Mouse (Mus musculus) adipose tissue, adult 10 weeks (tissue): ENCODE data around the gene Tgfb1. TPM values are rescaled to one million over a fixed set of nuclear protein-coding genes. Genes with fewer than 3 reads are reported as not detected.

Experiments used
- polyA plus RNA-seq: library from polyadenylated mRNA; stranded (reverse); fragments of 350-450 nt; fragmentation: Illumina TruSeq; extraction: RNeasy Lipid Tissue Mini Kit (QIAGEN cat#74804); gene quantifications from one replicate; pipeline ENCODE4 v1.2.3, GENCODE M21; 2014; ENCODE audit warnings: low read depth, low replicate concordance

Tgfb1 gene
- 42.2 TPM for polyA plus RNA-seq

DNA sequence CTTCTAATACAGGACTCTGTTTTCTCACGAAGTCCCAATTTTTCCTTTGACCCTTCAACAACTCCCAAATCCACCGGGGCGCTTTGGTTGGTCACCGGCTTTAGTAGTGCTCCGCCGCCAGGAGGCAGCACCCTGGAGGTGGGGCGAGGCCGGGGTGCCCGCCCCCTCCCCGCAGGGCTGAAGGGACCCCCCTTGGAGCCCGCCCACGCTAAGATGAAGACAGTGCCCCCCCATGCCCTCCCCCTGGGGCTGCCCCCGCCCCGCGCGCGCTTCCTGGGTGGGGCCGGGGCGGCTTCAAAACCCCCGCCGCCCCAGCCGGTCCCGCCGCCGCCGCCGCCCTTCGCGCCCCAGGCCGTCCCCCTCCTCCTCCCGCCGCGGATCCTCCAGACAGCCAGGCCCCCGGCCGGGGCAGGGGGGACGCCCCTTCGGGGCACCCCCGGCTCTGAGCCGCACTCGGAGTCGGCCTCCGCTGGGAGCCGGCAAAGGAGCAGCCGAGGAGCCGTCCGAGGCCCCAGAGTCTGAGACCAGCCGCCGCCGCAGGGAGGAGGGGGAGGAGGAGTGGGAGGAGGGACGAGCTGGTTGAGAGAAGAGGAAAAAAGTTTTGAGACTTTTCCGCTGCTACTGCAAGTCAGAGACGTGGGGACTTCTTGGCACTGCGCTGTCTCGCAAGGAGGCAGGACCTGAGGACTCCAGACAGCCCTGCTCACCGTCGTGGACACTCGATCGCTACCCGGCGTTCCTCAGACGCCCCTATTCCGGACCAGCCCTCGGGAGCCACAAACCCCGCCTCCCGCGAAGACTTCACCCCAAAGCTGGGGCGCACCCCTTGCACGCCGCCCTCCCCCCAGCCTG, at the start of gene Tgfb1:
Gene Tgfb1, plus strand, starts transcription at position 323 of the 852 bp plus-strand sequence.

DNA sequence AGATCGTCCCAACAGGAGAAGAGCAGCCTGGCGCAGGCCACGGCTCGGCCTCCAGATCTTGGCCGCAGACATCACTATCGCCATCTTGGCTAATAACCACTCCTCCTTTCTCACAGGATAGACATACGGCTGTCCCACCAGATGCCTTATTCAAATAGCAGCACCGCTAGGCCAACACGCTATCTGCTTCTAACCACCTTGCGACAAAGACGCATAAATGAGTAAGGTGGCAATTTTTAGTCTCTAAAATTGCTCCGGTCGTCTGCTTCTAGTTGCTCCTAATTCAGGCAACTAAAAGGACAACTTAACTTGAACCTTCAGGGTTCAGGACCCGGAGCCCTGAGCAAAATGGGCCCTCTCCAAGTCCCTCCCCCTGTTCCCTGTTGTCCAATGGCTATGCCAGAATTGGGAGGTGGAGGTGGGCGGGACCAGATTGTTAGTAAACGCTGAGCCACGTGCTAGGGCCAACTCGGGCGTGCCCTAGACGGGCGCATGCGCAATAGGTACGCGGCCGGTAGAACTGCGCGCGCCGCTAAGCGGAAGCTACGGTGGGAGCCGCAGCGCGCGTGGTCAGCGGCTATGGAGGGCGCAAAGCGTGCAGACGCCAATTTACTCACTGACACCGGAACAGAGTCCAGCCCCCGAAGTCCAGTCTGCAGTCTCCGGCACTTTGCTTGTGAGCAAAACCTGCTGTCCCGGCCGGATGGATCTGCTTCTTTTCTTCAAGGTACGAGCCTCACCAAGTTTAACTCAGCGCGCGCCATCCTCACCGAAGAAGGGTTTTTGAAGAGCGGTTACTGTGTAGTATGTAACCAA, 27.9 kb upstream of the Tgfb1 start, which contains the start of the genes Bckdha and Exosc5:
Gene Bckdha, minus strand, starts transcription at position 325 of the 816 bp plus-strand sequence.
Gene Exosc5, plus strand, starts transcription at position 508 of the 816 bp plus-strand sequence.

DNA sequence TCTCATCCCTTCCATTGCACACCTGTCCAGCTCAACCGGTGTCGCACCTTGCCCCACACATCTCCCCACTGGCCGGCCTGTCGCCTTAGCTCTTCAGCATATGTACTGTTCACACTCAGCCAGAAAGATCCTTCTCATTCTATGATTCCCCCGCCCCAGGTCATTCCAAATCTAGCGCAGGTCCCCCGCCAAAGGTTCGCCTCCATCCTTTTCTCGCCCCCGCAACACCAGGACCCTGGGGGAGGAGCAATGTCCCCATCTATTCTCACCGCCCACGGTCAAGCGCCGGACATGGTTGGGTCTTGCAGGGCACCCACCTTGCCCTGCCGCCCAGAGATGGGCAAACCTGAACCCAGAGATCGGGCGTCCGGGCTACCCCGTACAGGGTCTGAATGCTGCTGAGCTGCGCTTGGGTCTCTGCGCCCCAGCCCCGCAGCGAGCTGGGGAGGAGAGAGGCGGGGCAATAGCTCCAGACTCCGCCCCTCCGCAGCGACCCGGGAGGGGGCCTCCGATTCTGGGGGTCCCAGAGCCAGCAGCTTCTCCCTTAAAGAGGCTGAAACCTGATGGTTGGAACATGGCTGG, 12.0 kb upstream of the Tgfb1 start, which contains the start of gene Tmem91:
Gene Tmem91, minus strand, starts transcription at position 448 of the 582 bp plus-strand sequence.

DNA sequence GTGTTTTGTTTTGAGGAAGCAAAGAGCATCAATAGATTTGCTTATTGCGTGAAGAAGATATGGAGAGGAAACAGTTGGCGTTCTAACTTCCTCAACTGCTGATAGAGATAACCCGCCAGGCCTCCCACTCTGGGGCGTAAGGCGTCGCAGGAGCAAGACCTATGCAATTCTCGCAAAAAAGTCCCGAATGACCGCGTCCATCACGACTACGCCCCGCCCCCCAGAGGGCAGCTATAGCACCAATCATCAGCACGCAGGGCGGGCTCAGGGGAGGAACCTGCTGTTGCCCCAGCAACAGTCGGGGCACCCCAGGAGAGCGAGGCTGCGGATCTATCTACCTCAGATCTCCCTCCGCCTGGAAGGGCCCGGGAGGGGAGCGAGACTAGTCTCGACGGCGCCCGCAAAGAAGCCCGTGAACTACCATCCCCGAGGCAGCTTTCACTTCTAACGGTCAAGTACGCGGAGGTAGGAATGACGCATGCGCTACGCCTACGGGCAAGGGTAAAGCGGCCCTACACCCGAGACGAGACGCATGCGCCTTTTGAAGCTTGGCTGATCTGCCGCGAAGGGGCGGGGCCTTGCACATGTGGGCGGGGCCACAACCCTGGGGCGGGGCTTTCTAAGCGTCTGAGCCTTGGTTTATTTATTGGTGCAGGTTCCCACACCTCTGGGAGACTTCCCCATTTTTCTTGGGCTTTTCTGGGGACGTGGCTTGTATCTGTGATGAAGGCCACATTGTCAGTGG, 6.1 kb upstream of the Tgfb1 start, which contains the start of gene B9d2:
Gene B9d2, plus strand, starts transcription at position 267 of the 745 bp plus-strand sequence.

DNA sequence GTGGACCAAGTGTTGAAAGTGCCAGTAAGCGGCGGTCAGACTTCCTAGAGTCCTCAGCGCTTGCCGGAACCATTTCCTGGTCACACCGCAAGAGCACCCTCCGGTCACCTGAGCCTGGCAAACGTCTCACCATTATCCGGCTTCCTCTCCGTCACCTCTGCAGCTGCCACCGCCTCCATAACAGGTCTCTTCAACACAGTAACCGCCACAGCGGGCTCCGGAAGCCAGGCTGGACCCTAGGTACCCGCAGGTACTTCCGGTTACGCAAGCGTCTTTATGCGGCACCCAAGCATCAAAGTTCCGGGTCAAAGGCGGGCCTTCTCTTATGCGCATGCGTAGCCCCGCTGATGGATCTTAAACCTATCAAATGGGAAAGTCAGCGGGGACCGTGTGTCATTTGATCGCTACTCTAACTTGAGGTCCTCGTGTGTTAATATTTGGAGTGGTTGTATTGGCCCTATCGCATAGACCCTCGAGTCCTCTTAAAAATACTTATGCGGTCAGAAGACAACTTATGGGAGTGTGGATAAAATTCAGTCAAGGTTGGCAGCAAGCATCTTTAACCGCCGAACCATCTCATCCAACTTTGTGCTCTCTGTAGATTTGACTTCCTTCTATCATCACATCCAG, 32.1 kb downstream of the Tgfb1 start, which contains the start of gene Ccdc97:
Gene Ccdc97, minus strand, starts transcription at position 301 of the 630 bp plus-strand sequence.

Other genes starting within 250 kb of the Tgfb1 start
- 10.2 TPM for gene Ceacam1, start 209.4 kb upstream of the Tgfb1 start, polyA plus RNA-seq
- 1.3 TPM for gene Ceacam2, start 147.1 kb upstream of the Tgfb1 start, polyA plus RNA-seq
- 2.2 TPM for gene Erich4, start 71.1 kb upstream of the Tgfb1 start, polyA plus RNA-seq
- 31.3 TPM for gene Dmac2, start 67.6 kb upstream of the Tgfb1 start, polyA plus RNA-seq
- gene B3gnt8, start 60.3 kb upstream of the Tgfb1 start, polyA plus RNA-seq = 6.2 TPM
- 101 TPM for gene Bckdha, start 28.0 kb upstream of the Tgfb1 start, polyA plus RNA-seq
- gene Exosc5, start 27.8 kb upstream of the Tgfb1 start, polyA plus RNA-seq = 43.5 TPM
- 3.0 TPM for gene Tmem91, start 11.8 kb upstream of the Tgfb1 start, polyA plus RNA-seq
- gene B9d2, start 6.2 kb upstream of the Tgfb1 start, polyA plus RNA-seq = 18.2 TPM
- 36.5 TPM for gene Ccdc97, start 32.1 kb downstream of the Tgfb1 start, polyA plus RNA-seq
- gene Hnrnpul1, start 67.8 kb downstream of the Tgfb1 start, polyA plus RNA-seq = 94.4 TPM
- 59.2 TPM for gene Axl, start 101.7 kb downstream of the Tgfb1 start, polyA plus RNA-seq
- 4.4 TPM for gene Cyp2s1, start 129.9 kb downstream of the Tgfb1 start, polyA plus RNA-seq
- 0.62 TPM for gene Cyp2b10, start 210.6 kb downstream of the Tgfb1 start, polyA plus RNA-seq